Mouse (Mus musculus): ENCODE measurements around the gene Gramd1a.
A peak's percentile ranks its signal among the peaks of the same experiment; 100 is the strongest.

Gene Gramd1a

DNA sequence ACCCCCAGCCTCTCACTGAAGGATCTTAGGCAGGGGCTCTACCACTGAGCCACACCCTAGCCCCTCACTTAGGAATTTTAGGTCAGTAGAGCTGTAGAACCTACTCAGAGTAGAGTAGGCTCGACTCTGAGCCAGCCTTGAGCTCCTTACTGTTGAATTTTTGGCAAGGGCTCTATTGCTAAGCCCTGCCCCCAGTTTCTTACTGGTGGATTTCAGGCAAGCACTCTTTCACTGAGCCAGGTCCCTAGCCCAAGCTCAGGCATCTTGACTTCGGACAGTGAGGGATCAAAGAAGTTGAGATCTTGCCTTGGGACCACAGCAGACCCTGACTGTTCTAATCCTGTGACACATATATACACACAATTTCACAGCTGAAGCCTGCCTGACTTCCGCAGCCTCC, 32.0 kb downstream of the Gramd1a start:
- DNase-seq (ENCODE audit: low read depth), result no peak

DNA sequence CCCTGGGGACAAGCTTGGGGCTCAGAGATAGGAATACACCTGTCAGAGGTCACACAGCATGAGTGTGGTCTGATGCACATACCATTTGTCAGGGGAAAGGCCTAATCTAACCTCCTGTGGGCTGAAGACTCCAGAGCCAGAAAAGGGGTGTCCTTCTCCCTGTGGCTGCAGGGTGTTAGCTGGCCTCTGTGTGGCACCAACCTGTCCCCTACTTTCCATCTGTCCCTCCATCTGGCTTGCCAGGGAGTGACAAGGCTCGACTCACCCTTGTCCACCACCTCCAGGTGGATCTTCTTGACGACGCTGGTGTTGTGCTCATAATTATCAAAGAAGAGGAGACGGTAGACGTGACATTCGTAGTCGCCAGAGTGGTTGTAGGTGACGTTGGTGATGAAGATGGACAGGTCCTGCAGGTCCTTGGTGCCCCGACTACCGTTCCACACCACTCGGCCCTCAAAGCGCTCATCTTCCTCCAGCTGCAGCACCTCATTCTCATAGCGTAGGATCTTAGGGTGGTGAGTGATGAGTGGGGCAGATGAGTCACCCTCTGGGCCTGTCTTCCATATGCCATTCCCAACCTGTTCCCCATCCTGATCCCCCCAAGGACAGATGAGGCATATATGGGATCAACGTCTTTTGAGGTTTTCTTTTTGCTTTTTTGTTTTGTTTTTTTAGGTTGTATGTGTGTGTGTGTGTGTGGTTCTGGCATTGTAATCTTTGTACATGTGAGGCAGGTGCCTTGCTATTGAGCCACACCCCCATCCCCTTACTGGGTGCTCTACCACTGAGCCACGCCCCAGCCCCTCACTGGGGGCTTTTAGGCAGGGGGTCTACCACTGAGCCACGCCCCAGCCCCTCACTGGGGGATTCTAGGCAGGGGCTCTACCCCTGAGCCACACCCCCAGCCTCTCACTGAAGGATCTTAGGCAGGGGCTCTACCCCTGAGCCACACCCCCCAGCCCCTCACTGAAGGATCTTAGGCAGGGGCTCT, 32.8 kb downstream of the Gramd1a start:
- DNase-seq (ENCODE audit: low read depth), result no peak

DNA sequence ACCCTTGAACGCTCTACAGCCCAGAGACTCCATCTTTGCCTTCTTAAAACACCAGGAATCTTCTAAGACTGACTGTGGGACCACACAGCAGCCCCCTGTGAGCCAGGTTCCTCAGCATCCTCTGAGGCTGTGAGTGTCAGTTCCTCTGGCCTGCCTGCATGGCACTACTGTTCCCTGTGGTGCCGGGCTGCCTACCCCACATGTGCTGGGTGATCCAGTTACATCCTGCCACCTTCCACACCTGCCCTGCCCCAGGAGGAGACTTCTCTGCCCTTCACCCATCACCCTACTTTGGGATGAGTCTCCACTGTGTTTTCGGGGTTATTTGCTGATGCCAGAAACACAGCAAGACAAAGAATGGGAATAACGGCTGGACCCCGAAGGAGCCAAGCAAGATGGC, 36.1 kb downstream of the Gramd1a start:
- DNase-seq (ENCODE audit: low read depth), result no peak

DNA sequence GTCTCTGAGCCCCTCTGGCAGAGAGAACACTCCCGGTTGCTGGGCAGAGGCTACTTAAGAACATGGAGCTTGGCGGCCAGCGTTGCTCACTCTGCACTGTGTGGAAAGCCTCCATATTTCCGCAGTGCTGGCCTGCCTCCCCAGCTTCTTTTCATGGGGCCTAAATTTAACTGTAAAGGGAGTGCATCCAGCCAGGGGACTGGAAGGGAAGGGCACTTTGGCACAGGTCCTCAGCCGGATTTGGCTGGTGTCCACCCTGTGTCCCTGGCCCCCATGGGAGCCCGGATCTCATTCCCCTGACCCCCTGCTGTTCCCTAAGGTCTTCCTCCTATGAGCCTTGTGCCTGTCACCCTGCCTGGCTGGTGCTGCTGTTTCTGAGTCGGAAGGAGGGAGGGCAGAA, 37.2 kb downstream of the Gramd1a start:
- no peak for DNase-seq (ENCODE audit: low read depth)

DNA sequence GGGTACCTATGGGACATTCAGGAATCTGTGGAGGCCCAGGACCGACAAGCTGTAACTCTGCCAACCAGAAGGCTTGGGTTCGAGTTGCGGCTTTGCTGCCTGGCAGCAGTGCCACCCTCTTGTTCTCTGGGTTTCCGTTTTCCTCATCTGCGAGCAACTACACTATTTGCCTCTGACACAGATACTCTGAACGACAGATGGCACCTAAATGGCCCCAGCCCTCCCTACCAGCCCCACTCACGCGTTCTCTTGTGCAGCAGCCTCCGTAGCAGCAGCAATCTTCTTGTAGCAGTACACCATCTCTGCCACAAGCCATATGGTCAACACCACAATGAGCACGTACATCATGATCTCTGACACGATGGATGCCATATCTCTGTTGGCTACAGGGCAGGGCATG, 38.2 kb downstream of the Gramd1a start:
- DNase-seq (ENCODE audit: low read depth), result no peak

DNA sequence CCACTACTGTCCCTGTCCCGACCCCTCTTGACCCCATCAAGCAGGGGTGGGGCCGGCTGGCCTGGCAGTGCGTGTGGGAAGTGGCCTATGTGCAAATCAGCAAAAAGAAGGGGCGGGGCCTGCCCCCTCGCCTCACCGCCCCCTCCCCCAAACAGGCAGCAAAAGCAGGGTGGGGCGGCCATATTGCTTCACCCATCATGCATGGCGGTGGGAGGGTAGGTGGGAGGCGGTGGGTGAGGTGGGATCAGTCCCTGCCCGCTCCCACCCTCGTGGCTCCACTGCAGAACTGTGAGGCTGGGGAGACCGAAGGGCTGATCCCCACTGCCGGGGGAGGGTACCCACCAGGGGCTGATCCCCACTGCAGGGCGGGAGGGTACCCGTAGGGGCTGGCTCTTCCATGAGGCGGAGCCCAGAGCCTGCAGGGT, 39.0 kb downstream of the Gramd1a start:
- no peak for DNase-seq (ENCODE audit: low read depth)

DNA sequence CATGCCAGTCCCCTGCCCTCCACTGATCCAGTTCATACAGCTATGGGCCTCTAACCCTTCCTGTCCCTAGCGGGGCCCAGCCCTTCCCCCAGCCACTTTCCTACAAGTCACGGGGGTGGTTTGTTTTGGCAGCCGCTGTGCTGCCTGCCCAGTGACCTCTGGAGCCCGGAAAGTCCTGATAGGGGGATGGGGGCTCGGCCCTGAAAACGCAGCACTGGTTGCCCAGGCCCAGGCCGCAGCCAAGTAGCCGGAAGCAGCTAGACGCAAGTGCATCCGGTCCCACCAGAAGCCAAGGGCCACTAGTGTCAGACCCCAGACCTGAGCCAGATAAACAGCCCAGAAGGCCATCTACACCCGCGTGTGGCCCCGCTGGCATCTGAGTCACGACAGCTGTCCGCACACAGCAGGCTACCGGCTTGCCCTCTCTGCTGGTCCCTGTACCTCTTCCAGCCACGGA, 40.1 kb downstream of the Gramd1a start:
- DNase-seq (ENCODE audit: low read depth), result no peak

DNA sequence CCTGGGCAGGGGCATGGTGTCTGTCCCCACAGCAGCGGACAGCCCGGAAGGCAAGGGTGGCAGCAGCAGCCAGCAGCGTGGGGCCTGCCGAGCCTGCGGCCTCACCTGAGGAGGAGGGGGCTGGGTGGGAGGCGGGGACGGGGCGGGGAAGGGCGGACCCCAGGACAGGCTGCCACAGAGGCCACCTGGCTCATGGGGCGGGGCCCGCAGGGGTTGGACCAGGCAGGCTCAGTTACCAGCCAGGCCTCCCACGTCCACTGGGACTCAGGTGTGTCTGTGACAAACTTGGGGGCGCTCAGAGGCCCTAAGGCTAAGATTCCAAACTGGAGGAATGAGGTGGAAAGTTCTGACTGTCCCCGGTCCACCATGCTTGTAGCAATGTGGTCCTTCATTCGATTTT, 40.5 kb downstream of the Gramd1a start, which contains the start of gene Hpn:
TSS of gene Hpn (minus strand) at position 109 of the 400 bp plus-strand sequence.
- DNase-seq (ENCODE audit: low read depth), result no peak

DNA sequence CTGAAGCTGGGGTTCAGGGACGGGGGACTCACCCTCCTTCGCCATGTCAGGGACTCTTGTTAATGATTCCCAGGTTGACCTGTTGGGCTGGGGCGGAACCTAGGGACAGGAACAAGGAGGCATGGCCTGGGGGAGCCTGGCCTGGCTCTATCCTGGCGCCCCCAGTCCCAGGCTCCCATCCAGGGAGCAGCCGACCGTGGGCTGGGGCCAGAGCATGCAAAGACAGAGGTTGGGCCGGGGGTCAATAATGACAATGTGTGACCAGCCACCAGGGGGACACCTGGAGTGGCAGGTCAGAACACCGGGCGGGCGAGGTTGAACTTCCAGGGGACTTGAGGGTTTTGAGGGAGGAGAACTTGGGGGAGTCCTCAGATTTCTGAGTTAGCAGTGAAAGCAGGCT, 41.0 kb downstream of the Gramd1a start:
- no peak for DNase-seq (ENCODE audit: low read depth)

DNA sequence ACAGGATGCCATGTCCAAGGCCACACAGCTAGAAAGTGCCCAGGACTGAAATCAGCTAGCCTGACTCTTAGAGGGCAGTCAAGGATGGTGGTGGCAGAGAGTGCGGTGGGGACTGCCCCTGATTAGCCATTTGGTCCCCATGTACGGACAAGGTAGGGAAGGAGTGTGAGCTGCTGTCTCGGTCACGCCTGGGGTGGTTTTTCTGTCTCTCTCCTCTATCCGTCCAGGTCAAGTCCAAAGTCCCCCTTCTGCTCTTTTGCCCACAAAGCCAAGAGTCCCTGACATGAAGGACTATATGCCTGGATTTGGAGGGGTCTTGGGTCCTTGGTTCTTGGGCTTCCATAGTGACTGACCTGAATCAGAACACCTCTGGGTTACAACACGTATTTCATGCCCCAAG, 41.9 kb downstream of the Gramd1a start:
- no peak for DNase-seq (ENCODE audit: low read depth)

DNA sequence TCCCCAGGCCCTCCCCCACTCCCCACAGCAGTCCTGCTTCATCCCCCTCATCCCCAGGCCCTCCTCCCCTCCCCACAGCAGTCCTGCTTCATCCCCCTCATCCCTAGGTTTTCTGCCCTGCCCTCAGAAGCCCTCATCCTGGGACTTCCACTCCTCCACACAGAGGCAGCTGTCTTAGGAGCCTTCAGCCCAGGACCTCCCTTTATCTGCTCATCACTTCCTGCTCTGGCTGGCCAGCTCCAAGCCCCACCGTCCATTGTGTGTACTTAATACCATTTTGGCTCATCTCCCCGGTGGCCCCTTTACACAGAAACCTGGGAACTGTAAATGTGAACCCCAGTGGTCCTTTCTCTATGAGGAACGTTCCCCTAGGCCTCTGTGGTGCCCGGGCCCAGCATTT, 43.7 kb downstream of the Gramd1a start:
- DNase-seq (ENCODE audit: low read depth), result no peak

DNA sequence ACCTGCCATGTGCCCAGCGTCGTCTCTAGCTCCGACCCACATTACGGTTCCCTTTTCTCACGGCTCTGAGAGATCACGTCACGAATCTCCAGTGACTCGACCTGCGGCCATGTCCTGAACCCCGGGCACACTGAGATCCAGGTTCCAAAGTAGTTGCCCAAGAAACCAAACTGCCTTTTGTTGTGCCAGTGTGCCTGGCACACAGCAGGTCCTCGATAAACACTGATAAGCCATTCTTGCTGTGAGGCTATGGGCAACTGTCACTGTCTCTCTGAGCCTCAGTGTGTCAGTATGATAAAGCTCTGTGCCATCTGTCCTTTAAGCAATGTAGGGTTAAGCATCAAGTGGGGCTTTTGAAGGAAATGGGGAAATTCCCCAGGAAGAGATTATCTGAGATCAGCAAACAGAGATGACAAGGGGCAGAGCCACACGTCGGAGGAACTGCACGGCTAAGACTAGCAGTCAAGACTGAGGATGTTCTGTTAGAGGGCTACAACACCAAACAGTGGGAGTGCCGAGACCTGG, 44.8 kb downstream of the Gramd1a start:
- no peak for DNase-seq (ENCODE audit: low read depth)

DNA sequence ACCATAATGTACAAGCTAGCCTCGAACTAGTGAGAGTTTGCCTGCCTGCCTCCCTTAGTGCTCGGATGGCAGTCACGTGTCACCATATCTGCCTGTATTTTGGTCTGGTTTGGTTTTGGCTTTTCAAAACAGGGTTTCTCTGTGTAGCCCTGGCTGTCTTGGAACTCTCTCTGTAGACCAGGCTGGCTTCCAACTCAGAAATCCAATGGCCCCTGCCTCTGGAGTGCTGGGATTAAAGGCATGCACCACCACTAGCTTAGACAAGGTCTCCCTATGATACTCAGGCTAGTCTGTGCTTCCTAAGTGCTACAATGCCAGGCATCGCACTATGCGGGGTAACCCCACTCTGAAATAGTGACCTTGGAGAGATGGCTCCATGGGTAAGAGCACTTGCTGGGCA, 45.9 kb downstream of the Gramd1a start:
- no peak for DNase-seq (ENCODE audit: low read depth)

DNA sequence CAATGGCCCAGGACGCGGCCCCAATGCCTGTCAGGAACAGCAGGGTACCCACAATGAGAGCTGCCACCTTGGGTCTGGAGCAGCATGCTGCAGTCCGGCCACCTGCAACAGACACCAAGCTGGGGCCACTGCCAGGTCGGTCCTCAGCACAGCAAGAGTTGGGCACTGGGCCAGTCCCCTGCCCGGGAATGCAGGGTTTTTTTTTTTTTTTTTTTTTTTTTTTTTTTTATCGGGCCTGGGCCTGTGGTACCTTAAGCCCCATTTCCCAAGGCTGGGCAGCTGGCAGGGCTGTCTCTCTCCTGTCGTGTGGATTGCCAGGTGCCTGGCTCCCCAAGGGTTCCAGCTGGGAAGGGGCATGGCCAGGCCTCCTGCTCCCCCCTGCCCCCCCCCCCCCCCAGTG, 46.6 kb downstream of the Gramd1a start:
- no peak for DNase-seq (ENCODE audit: low read depth)

DNA sequence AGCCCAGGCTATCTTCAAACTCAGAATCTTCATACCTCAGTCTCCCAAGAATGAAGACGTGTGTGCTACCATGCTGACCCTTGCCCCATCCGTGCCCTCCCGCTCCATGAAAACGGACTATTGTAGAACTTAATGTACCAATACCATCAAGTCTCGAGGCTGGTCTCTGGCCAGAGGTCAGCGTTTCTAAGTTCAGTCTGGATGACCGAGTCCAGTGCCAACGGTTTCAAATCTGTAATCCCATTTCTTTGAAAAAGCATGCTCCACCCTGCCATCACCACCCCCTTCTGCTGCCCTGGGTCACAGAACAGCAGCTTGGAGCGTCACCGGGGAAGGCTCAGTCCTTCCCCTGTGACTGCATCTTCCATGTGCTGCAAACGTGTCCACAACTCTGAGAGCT, 47.9 kb downstream of the Gramd1a start:
- no peak for DNase-seq (ENCODE audit: low read depth)

DNA sequence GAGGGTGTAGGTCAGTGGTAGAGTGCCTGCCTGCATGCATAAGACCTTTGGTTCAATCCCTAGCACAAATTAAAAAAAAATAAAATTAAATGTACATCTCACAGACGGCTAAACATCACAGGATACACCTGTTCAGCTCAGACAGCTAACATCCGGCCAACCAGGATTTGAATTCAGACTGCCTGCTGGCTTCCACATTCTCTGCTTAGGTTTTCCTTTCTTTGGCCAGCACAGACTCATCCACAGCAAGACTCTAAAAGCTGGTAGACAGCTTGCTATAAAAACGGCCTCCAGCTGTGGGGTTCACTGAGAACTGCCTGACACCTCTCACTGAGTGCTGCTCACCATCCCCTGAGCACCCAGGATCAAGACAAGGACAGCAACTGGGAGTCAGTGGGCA, 49.5 kb downstream of the Gramd1a start:
- no peak for DNase-seq (ENCODE audit: low read depth)

DNA sequence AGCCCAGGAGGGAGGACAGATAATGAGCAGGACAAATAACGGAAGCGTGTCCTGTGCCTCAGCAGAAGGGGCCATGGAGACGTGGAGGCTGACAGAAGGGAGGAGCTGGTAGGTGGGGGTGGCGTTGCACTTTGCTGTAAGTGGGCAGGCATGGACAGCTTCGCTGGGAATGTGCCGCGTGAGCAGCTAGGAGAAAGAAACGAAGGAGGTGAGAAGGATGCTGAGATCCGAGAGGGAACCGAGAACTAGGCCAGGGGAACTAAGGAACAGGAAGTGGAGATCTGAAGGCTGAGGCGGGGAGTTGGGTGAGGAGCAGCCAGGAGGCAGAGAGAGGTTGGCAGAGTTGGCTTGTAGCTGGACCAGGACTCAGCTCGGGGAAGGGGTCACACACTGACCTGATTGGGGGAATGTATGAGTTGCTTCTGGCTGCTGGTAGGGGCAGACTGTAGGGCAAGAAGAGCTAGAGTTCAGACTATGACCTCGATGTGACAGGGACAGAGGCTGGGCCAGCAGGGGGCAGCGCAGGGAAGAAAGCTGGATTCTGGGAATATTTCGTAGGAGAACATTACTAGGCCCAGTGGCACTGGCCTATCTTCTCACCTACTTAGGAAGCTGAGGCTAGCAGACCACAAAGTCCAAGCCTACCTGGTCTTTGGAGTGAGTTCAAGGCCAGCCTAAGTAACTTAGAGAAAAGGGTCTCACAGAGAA, 50.5 kb downstream of the Gramd1a start:
- DNase-seq (ENCODE audit: low read depth), result no peak

DNA sequence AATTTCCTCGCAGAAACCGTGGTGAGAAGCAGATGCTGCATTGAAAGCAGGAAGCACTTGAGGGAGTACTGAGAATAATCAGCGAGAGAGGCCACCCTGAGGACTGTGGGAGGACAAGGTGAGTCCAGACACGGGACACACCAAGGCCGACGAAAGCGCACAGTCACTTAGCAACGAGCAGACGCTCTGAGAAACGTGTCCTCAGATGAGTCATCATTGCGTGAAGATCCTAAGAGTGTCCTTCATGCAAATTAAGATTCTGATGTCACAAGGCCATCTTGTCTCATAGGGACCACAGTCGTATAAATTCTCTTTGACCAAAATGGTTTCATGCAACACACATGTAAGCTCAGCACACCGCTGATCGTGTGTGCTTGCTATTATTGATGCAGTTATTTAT, 54.9 kb downstream of the Gramd1a start:
- DNase-seq (ENCODE audit: low read depth), result no peak

DNA sequence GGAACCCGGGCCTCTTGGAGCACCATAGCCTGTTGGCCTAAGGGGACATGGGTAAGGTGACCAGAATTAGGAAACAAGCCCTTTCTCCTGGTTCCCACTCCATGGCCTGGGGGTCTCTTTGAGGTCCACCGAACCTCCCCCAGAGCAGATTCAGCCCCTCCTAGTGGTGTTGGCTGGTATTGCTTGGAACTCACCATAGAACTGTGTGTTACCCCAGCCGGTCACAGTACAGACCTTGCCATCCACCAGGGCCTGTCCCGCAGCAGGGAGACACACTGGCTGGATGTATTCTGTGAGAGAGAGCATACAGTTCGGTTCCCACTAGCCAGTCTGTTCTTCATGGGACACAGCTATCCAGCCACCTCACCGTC, 56.1 kb downstream of the Gramd1a start:
- no peak for DNase-seq (ENCODE audit: low read depth)

DNA sequence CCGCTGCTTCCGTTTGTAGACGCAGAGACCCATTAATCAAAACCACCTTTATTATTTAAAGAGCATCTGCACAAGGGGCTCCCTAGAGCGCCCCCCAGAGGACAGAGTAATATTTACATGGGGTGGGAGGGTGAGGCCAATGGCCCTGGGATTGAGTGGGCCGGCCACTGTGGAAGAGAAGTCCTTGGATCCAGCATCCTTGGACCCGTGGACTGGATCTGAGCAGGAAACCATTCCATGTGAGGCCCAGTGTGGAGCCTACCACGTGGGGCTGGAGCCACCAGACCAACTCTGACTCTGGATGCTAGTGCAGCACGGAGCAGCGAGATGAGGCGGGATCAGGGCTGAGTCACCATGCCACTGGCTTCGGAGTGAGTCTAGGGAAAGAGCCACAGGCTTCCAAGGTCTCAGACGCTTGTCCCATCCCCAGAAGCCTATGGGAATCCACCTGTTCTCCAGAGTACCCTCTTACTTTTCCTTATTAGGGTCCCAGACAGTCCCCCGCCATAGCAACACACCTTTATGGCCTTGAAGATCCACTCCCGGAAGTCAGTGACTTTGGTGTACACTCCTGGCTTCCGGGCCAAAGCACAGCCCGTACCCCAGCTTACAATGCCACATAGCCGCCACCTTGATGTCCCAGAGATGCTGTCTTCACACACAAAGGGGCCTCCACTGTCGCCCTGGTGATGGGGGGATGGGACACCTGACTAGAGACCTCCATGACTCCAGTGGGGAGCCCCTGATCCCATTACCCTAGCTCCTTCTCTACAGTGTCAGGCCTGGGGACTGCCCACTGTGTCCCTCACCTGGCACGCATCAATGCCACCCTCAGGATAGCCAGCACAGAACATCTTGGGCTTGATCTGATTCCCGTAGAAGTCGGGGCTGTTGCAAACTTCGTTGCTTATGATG, 56.7 kb downstream of the Gramd1a start:
- no peak for DNase-seq (ENCODE audit: low read depth)

DNA sequence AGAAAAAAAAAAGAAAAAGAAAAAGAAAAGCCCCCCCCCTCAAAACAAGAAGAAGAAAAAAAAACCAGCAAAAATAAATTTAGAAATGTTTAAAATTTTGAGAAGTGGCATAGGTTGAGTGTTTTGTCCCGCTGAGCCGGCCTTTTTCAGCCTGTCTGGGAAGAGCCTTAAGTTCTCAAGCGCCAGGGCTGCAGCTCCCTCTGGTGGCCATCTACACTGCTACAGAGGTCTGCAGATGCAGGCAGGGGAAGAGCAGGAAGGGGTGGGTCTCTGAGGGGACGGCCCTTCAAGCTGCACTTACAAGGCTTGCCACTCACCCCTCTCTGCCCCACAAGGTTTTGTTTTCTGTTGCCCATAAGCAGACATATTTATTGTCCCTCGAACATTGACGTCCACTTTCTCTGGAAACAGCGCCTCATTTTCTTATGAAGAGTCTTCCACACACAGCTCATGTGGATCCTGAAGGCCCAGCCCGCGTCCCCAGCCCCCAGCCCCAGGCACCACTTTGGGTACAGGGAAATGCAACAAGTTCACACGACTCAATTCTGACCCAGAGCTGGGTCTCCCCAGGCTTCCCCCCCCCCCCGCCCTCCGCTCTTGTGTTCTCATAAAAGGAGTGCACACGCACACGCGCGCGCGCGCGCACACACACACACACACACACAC, 58.0 kb downstream of the Gramd1a start:
- peak; percentile 86 for DNase-seq (ENCODE audit: low read depth)

Data from fibroblast of lung, adult 2 months (primary cell).